Mouse (Mus musculus) liver, embryonic 14.5 days (tissue): Measurements from ENCODE around the gene Map3k21.

Experiments used
- CTCF ChIP-seq: IDR thresholded peaks from 2 replicates; pipeline ENCODE4 v1.5.1; 2016; ENCODE audit warnings: antibody characterized with exemption, low read depth, control low read depth
- EP300 ChIP-seq: IDR thresholded peaks from 2 replicates; pipeline ENCODE4 v1.6.1; 2016; ENCODE audit warnings: antibody characterized with exemption, low read depth

DNA sequence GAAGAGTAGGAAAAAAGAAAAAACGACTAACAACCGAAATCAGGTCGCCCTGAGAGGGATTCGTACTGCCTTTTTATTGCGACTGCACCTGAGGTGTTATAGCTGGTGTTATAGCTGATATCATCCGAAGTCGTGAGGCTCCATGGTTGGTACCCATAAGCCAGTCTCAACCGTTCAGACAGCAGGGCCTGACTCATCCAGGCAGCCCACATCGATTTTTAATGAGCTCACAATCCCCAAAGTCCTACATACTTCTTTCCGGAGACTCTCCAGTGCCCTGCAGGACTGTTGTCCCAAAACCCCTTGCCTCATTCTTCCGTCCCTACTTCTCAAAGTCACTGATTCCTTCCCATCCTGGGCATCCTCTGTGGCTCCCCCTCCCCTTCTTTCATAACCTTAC is 12.9 kb upstream of the Map3k21 start:
- TF ChIP-seq CTCF (no peak), EP300 (no peak)
